Comparison of ENCODE assay signal across 9 mouse cellular contexts in genomic region chr19:26814629-26815028, GRCm38 (mm10).
A peak's percentile ranks its signal among the peaks of the same experiment; 100 is the strongest.
DNase-seq lines count a peak whose midpoint lies in the region; ATAC-seq lines count a peak whose summit lies in the region.
"Had no signal": no experiment of that assay in that cellular context is flagged by ENCODE, and none has a peak within 500 bp of the region (broad histone marks: within the 10 kb centered on the region; RNA-seq: fewer than 3 reads in every experiment).

No protein-coding gene starts in this region.

- peak; percentile 43 for DNase-seq in hindbrain, embryonic 10.5 days (ENCODE audit: low spot score)
- DNase-seq in neural tube, embryonic 10.5 days (ENCODE audit: extremely low spot score, low spot score), result peak; percentile 33
- peak; percentile 50 to 56 for DNase-seq in heart, postnatal 10 days
- DNase-seq in right cerebral cortex, adult 18-20 months, result no peak
- no peak for DNase-seq in right cerebral cortex, postnatal 4 days
- DNase-seq: gastrocnemius, postnatal 10 days; thymus, postnatal 4 days had no signal

- 35% methylated on average over 4 of the region's 4 CpGs for WGBS in hindbrain, embryonic 10.5 days
- 28% methylated on average over 4 of the region's 4 CpGs for WGBS in hindbrain, embryonic 13.5 days
- WGBS in neural tube, embryonic 15.5 days, result 24% methylated on average over 4 of the region's 4 CpGs

- no peak overlapping the region for H3K4me3 ChIP-seq in hindbrain, embryonic 10.5 days
- H3K4me3 ChIP-seq in hindbrain, embryonic 13.5 days, result no peak overlapping the region
- H3K4me3 ChIP-seq in neural tube, embryonic 15.5 days (replicated peaks), result no peak overlapping the region

- H3K4me1 ChIP-seq in hindbrain, embryonic 10.5 days (replicated peaks), result no peaks in the 10 kb centered on the region
- H3K4me1 ChIP-seq in hindbrain, embryonic 13.5 days (replicated peaks), result no peaks in the 10 kb centered on the region
- H3K4me1 ChIP-seq in neural tube, embryonic 15.5 days, result no peaks in the 10 kb centered on the region

- peak overlapping the region; percentile 66; the same call in 1 of the 2 replicates for H3K27ac ChIP-seq in hindbrain, embryonic 10.5 days
- H3K27ac ChIP-seq in hindbrain, embryonic 13.5 days, result no peak overlapping the region
- no peak overlapping the region for H3K27ac ChIP-seq in neural tube, embryonic 15.5 days (replicated peaks)

- H3K9ac ChIP-seq in hindbrain, embryonic 13.5 days, result no peak overlapping the region
- H3K9ac ChIP-seq in neural tube, embryonic 15.5 days (replicated peaks), result no peak overlapping the region

- H3K27me3 ChIP-seq in hindbrain, embryonic 10.5 days (ENCODE audit: insufficient read depth, poor library complexity, severe bottlenecking), result no peaks in the 10 kb centered on the region
- H3K27me3 ChIP-seq in hindbrain, embryonic 13.5 days, result no peaks in the 10 kb centered on the region
- H3K27me3 ChIP-seq in neural tube, embryonic 15.5 days (replicated peaks), result no peaks in the 10 kb centered on the region

- H3K9me3 ChIP-seq in hindbrain, embryonic 10.5 days, result no peaks in the 10 kb centered on the region; the same call in 1 of the 2 replicates
- H3K9me3 ChIP-seq in hindbrain, embryonic 13.5 days, result no peaks in the 10 kb centered on the region
- H3K9me3 ChIP-seq in neural tube, embryonic 15.5 days (replicated peaks), result 0 out of 2 replicates have a peak, but pooled peaks cover 2% of the 10 kb centered on the region

- H3K4me2 ChIP-seq in hindbrain, embryonic 13.5 days, result no peak overlapping the region
- H3K4me2 ChIP-seq in neural tube, embryonic 15.5 days, result no peak overlapping the region

- ATAC-seq in hindbrain, embryonic 13.5 days (ENCODE audit: low FRiP score), result no peak
- ATAC-seq in neural tube, embryonic 15.5 days (ENCODE audit: low FRiP score), result no peak

- intact Hi-C loops in heart, postnatal 10 days (cut with DNase I), result loop anchor here (5.0 kb wide), 1 partner anchor 613 kb away; the partner anchor contains the start of gene Pum3

- no peaks in the 10 kb centered on the region for H3K36me3 ChIP-seq in hindbrain, embryonic 10.5 days
- no peaks in the 10 kb centered on the region for H3K36me3 ChIP-seq in hindbrain, embryonic 13.5 days
- no peaks in the 10 kb centered on the region for H3K36me3 ChIP-seq in neural tube, embryonic 15.5 days

Comparison
In these comparisons a context has a peak if more than half of its experiments do, and no peak if none do; other contexts are left out.
1. DNase-seq: peak in hindbrain, embryonic 10.5 days (single experiment), neural tube, embryonic 10.5 days (single experiment) and heart, postnatal 10 days (2 of 2); none in right cerebral cortex, adult 18-20 months (single experiment) and right cerebral cortex, postnatal 4 days (single experiment).